Mouse (Mus musculus) stomach, postnatal 0 days (tissue): ENCODE results near the gene Nlrc5.

Experiments used
- CTCF ChIP-seq: IDR thresholded peaks from 2 replicates; pipeline ENCODE4 v1.5.1; 2016; ENCODE audit warnings: antibody characterized with exemption, low read depth, mild to moderate bottlenecking, moderate library complexity
- EP300 ChIP-seq: optimal IDR thresholded peaks from 2 replicates; pipeline ENCODE3; 2016; ENCODE audit warnings: antibody characterized with exemption

GRCm38 (mm10) chr8:94552696-94553095 lies 118.5 kb downstream of the Nlrc5 start:
- TF ChIP-seq CTCF (no peak), EP300 (no peak)
